Mouse (Mus musculus) limb, embryonic 14.5 days (tissue): ENCODE results near the gene Isx. TPM values are rescaled to one million over a fixed set of nuclear protein-coding genes. Genes with fewer than 3 reads are reported as not detected.

ENCODE experiments used
- ATAC-seq: fragments of 200-750 bp; cut with Nextera tagmentation; 2 replicates; pipeline ENCODE4 v1.8.0; 2017; ENCODE audit warnings: low read depth, moderate number of reproducible peaks, moderate TSS enrichment; ENCODE audit not compliant: low FRiP score
- DNase-seq: peaks from one replicate; pipeline ENCODE4 v3.0.0-alpha.2; 2015; ENCODE audit warnings: low spot score
- H3K27ac ChIP-seq: fragments of 300-500 bp; sonication (generic); replicated peaks from 2 replicates; pipeline ENCODE4 v1.5.1; 2014; ENCODE audit warnings: low read depth, mild to moderate bottlenecking, low read length, moderate library complexity, mixed read lengths
- H3K27me3 ChIP-seq: fragments of 300-500 bp; sonication (generic); 2 replicates; pipeline ENCODE4 v1.6.1; 2014; ENCODE audit warnings: low read length, mixed read lengths; ENCODE audit not compliant: control insufficient read depth, insufficient read depth
- H3K36me3 ChIP-seq: fragments of 300-500 bp; sonication (generic); 2 replicates; pipeline ENCODE4 v1.6.1; 2014; ENCODE audit warnings: mild to moderate bottlenecking, low read length, moderate library complexity, mixed read lengths; ENCODE audit not compliant: control insufficient read depth, insufficient read depth
- H3K4me1 ChIP-seq: fragments of 300-500 bp; sonication (generic); 2 replicates; pipeline ENCODE4 v1.6.1; 2014; ENCODE audit warnings: antibody characterized with exemption, low read length, mixed read lengths; ENCODE audit not compliant: control insufficient read depth, insufficient read depth
- H3K4me2 ChIP-seq: fragments of 300-500 bp; sonication (generic); replicated peaks from 2 replicates; pipeline ENCODE4 v1.6.1; 2014; ENCODE audit warnings: low read depth, mild to moderate bottlenecking, low read length, moderate library complexity; ENCODE audit not compliant: severe bottlenecking
- H3K4me3 ChIP-seq: fragments of 300-500 bp; sonication (generic); replicated peaks from 2 replicates; pipeline ENCODE4 v1.5.1; 2014; ENCODE audit warnings: low read length
- H3K9ac ChIP-seq: fragments of 300-500 bp; sonication (generic); 2 replicates; pipeline ENCODE4 v1.6.1; 2014; ENCODE audit warnings: mild to moderate bottlenecking, low read depth, low read length, moderate library complexity; ENCODE audit not compliant: severe bottlenecking
- H3K9me3 ChIP-seq: fragments of 300-500 bp; sonication (generic); 2 replicates; pipeline ENCODE4 v1.6.1; 2016; ENCODE audit warnings: low read length; ENCODE audit not compliant: control insufficient read depth
- POLR2A ChIP-seq: fragments of 200-500 bp; IDR thresholded peaks from 2 replicates; pipeline ENCODE4 v1.8.0; 2012; ENCODE audit warnings: inconsistent platforms, mild to moderate bottlenecking, moderate library complexity, borderline replicate concordance; ENCODE audit not compliant: insufficient read depth, insufficient read length; ENCODE audit errors: extremely low read depth
- WGBS: fragments of 180-500 bp; shearing (Covaris S2); extraction: QIAGEN DNeasy Blood & Tissue Kit; methylation state at CpG from one replicate; pipeline ENCODE4 v1.1.7; 2014; 5-methylcytosine and 5-hydroxymethylcytosine counted together
- polyA plus RNA-seq, 2 experiments: library from polyadenylated mRNA; depleted of rRNA in 1 of 2; stranded (reverse) in 1 of 2; unstranded in 1 of 2; fragments of >200 nt; fragmentation: Nextera tagmentation in 1 of 2; extraction: Ambion mirVana in 1 of 2; gene quantifications; 2 replicates each; pipeline versions ENCODE4 v1.2.1 to v1.2.3; 2012 to 2014

The Isx gene
- polyA plus RNA-seq, 2 experiments = 0.18 TPM; not detected in 1

GRCm38 (mm10) chr8:74942056-74942455 lies 69.1 kb downstream of the Isx start:
- no peaks in the 10 kb centered on the region for H3K27me3 ChIP-seq
- DNase-seq (no peak), ATAC-seq (no peak)
- H3K9ac ChIP-seq = no peak overlapping the region
- H3K9me3 ChIP-seq = no peaks in the 10 kb centered on the region
- H3K4me3 ChIP-seq = no peak overlapping the region
- TF ChIP-seq POLR2A = no peak
- no peaks in the 10 kb centered on the region for H3K36me3 ChIP-seq
- H3K4me1 ChIP-seq = no peaks in the 10 kb centered on the region
- no peak overlapping the region for H3K4me2 ChIP-seq
- H3K27ac ChIP-seq = no peak overlapping the region
- WGBS = 87% methylated on average over 3 of the region's 3 CpGs

Other genes starting within 250 kb of the Isx start
- gene Hmgxb4, start 120.2 kb downstream of the Isx start, polyA plus RNA-seq (2012; rRNA removed) = 63.6 and 66.8 TPM in 2 replicates
- gene Hmgxb4, start 120.2 kb downstream of the Isx start, polyA plus RNA-seq (2014; fragmentation: Nextera tagmentation; extraction: Ambion mirVana) = 46.7 and 48.1 TPM in 2 replicates
- 35.1 and 46.1 TPM in 2 replicates for gene Tom1, start 160.5 kb downstream of the Isx start, polyA plus RNA-seq (2012; rRNA removed)
- gene Tom1, start 160.5 kb downstream of the Isx start, polyA plus RNA-seq (2014; fragmentation: Nextera tagmentation; extraction: Ambion mirVana) = 35.7 and 37.4 TPM in 2 replicates
- gene Hmox1, start 220.4 kb downstream of the Isx start, polyA plus RNA-seq (2012; rRNA removed) = 32.2 and 39.3 TPM in 2 replicates
- 18.5 and 19.3 TPM in 2 replicates for gene Hmox1, start 220.4 kb downstream of the Isx start, polyA plus RNA-seq (2014; fragmentation: Nextera tagmentation; extraction: Ambion mirVana)
- gene Mcm5, start 236.4 kb downstream of the Isx start, polyA plus RNA-seq (2012; rRNA removed) = 157 and 159 TPM in 2 replicates
- gene Mcm5, start 236.4 kb downstream of the Isx start, polyA plus RNA-seq (2014; fragmentation: Nextera tagmentation; extraction: Ambion mirVana) = 125 and 127 TPM in 2 replicates